Mouse (Mus musculus) intestine, embryonic 15.5 days (tissue): ENCODE data around the gene Rnf183. TPM values are rescaled to one million over a fixed set of nuclear protein-coding genes. Genes with fewer than 3 reads are reported as not detected.

Experiments used
- ATAC-seq: fragments of 200-750 bp; cut with Nextera tagmentation; 2 replicates; pipeline ENCODE4 v1.8.0; 2017; ENCODE audit warnings: moderate TSS enrichment, moderate library complexity
- H3K27ac ChIP-seq: fragments of 300-500 bp; sonication (generic); 2 replicates; pipeline ENCODE4 v1.5.1; 2015; ENCODE audit warnings: mild to moderate bottlenecking, inconsistent platforms
- H3K27me3 ChIP-seq: fragments of 300-500 bp; sonication (generic); replicated peaks from 2 replicates; pipeline ENCODE4 v1.6.1; 2015; ENCODE audit warnings: inconsistent platforms
- H3K36me3 ChIP-seq: fragments of 300-500 bp; sonication (generic); 2 replicates; pipeline ENCODE4 v1.6.1; 2015; ENCODE audit warnings: inconsistent platforms
- H3K4me1 ChIP-seq: fragments of 300-500 bp; sonication (generic); replicated peaks from 2 replicates; pipeline ENCODE4 v1.6.1; 2015; ENCODE audit warnings: inconsistent platforms
- H3K4me2 ChIP-seq: fragments of 300-500 bp; sonication (generic); replicated peaks from 2 replicates; pipeline ENCODE4 v1.6.1; 2015; ENCODE audit warnings: mild to moderate bottlenecking, inconsistent platforms
- H3K4me3 ChIP-seq: fragments of 300-500 bp; sonication (generic); replicated peaks from 2 replicates; pipeline ENCODE4 v1.5.1; 2015; ENCODE audit warnings: inconsistent platforms
- H3K9ac ChIP-seq: fragments of 300-500 bp; sonication (generic); 2 replicates; pipeline ENCODE4 v1.6.1; 2015; ENCODE audit warnings: inconsistent platforms
- H3K9me3 ChIP-seq: fragments of 300-500 bp; sonication (generic); 2 replicates; pipeline ENCODE4 v1.6.1; 2016; ENCODE audit warnings: inconsistent platforms
- WGBS: fragments of 180-500 bp; shearing (Covaris S2); methylation state at CpG from one replicate; pipeline ENCODE4 v1.1.7; 2015; 5-methylcytosine and 5-hydroxymethylcytosine counted together
- polyA plus RNA-seq: library from polyadenylated mRNA; unstranded; fragments of >200 nt; fragmentation: Nextera tagmentation; extraction: Ambion mirVana; gene quantifications from 2 replicates; pipeline ENCODE4 v1.2.1, GENCODE M21; 2015

Rnf183 gene
- polyA plus RNA-seq, 1 experiment from 2014 or later: not detected

DNA sequence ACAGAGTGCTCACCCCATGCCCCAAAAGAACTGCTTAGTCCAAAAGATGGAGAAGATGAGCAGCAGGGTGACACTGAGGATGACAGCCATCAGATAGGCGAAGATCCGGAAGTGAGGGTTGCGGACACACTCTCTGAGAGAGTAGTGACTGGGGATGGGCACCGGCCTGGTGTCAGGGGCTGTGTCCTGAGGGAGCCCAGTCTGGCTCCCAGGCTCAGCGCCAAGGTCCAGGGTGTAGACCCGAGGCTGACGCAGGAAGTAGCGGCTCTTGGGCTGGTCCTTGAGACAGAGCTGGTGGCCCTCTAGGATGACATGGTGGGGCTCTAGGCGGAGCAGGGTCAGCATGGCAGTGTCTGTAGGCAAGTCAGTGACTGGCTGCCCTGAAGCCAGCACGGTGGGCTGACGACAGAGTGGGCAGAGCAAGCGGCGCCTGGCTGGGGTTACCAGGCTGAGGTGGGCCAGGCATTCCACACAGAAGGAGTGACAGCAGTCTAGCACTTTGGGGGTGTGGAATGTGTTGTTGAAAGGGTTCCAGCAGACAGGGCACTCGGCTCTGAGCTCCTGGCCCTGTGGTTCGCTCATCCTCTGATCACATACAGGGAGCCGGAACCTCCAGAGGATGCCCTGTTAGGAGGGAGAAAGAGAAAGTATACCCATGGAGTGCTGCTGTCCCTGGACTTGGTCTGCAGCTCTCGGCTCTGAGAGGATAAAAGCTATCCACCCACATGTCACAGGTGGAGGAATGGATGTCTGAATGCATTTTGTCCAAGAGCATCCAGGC, 6.9 kb downstream of the Rnf183 start:
- Histone ChIP-seq H3K36me3 (0 out of 2 replicates have a peak, but pooled peaks cover 9% of the 10 kb centered on the region), H3K9ac (no peak overlapping the region), H3K27ac (no peak overlapping the region), H3K4me3 (no peak overlapping the region), H3K4me2 (no peak overlapping the region), H3K4me1 (no peaks in the 10 kb centered on the region), H3K27me3 (no peaks in the 10 kb centered on the region), H3K9me3 (no peaks in the 10 kb centered on the region)
- WGBS: 74% methylated on average over 17 of the region's 17 CpGs
- ATAC-seq: no peak

GRCm38 (mm10) chr4:62425891-62426290, 9.2 kb downstream of the Rnf183 start:
- peaks cover 22% of the 10 kb centered on the region for H3K36me3 ChIP-seq
- WGBS: 87% methylated on average over 4 of the region's 4 CpGs
- no peaks in the 10 kb centered on the region for H3K27me3 ChIP-seq
- H3K9me3 ChIP-seq: no peaks in the 10 kb centered on the region
- no peak overlapping the region for H3K9ac ChIP-seq
- no peak for ATAC-seq
- H3K4me3 ChIP-seq: no peak overlapping the region
- no peak overlapping the region for H3K27ac ChIP-seq
- no peaks in the 10 kb centered on the region for H3K4me1 ChIP-seq
- no peak overlapping the region for H3K4me2 ChIP-seq

GRCm38 (mm10) chr4:62419091-62419490, 16.0 kb downstream of the Rnf183 start:
- H3K4me1 ChIP-seq: no peaks in the 10 kb centered on the region
- no peak for ATAC-seq
- no peaks in the 10 kb centered on the region for H3K9me3 ChIP-seq
- H3K4me2 ChIP-seq: no peak overlapping the region
- no peak overlapping the region for H3K4me3 ChIP-seq
- peaks cover 69% of the 10 kb centered on the region for H3K36me3 ChIP-seq
- H3K27me3 ChIP-seq: no peaks in the 10 kb centered on the region
- 95% methylated on average over 6 of the region's 6 CpGs for WGBS
- H3K9ac ChIP-seq: no peak overlapping the region
- H3K27ac ChIP-seq: no peak overlapping the region

GRCm38 (mm10) chr4:62418448-62418847, 16.6 kb downstream of the Rnf183 start:
- H3K4me1 ChIP-seq: no peaks in the 10 kb centered on the region
- no peak overlapping the region for H3K27ac ChIP-seq
- no peak overlapping the region for H3K4me3 ChIP-seq
- H3K4me2 ChIP-seq: no peak overlapping the region
- no peaks in the 10 kb centered on the region for H3K27me3 ChIP-seq
- H3K36me3 ChIP-seq: peaks cover 68% of the 10 kb centered on the region
- 85% methylated on average over 8 of the region's 8 CpGs for WGBS
- H3K9me3 ChIP-seq: no peaks in the 10 kb centered on the region
- ATAC-seq: no peak
- H3K9ac ChIP-seq: no peak overlapping the region

- Histone ChIP-seq H3K4me2 (no peak overlapping the region), H3K36me3 (peaks cover 41% of the 10 kb centered on the region), H3K4me3 (no peak overlapping the region), H3K27me3 (no peaks in the 10 kb centered on the region), H3K4me1 (0 out of 2 replicates have a peak, but pooled peaks cover 9% of the 10 kb centered on the region), H3K27ac (no peak overlapping the region), H3K9ac (no peak overlapping the region), H3K9me3 (no peaks in the 10 kb centered on the region)
- 90% methylated on average over 10 of the region's 10 CpGs for WGBS
- no peak for ATAC-seq
Measured at GRCm38 (mm10) chr4:62411606-62412005, 23.4 kb downstream of the Rnf183 start.

DNA sequence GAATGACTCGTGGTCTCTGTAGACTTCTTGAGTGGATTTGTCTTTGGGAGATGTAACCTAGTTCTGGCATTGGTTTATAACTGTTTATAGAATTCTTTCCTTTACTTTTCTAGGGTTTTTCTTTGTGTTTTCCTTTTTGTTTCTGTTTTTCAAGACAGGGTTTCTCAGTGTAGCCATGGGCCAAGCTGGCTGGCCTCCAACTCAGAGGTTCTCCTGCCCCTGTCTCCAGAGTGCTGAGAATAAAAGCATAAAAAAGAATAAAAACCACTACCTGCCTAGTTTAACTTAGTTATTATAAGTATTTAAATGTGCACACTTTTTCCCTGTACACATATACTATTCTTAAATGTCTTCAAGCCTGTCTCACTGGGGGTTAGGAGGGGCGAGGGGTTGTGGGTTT, 24.7 kb downstream of the Rnf183 start:
- Histone ChIP-seq H3K9me3 (no peaks in the 10 kb centered on the region), H3K27ac (no peak overlapping the region), H3K36me3 (peaks cover 32% of the 10 kb centered on the region), H3K4me1 (peaks cover 15% of the 10 kb centered on the region), H3K4me2 (peak overlapping the region; percentile 73; the same call in 1 of the 2 replicates), H3K9ac (no peak overlapping the region), H3K27me3 (no peaks in the 10 kb centered on the region), H3K4me3 (0 out of 2 replicates have a peak overlapping the region, but pooled peaks have one; percentile 74)
- WGBS: 86% methylated on average over 2 of the region's 2 CpGs
- no peak for ATAC-seq

GRCm38 (mm10) chr4:62409615-62410014, 25.4 kb downstream of the Rnf183 start:
- Histone ChIP-seq H3K9ac (peak overlapping the region; percentile 87), H3K27ac (0 out of 2 replicates have a peak overlapping the region, but pooled peaks have one; percentile 81), H3K9me3 (no peaks in the 10 kb centered on the region), H3K4me1 (peaks cover 15% of the 10 kb centered on the region), H3K27me3 (no peaks in the 10 kb centered on the region), H3K36me3 (peaks cover 25% of the 10 kb centered on the region), H3K4me3 (peak overlapping the region; percentile 74), H3K4me2 (peak overlapping the region; percentile 73)
- 28% methylated on average over 6 of the region's 6 CpGs for WGBS
- no peak for ATAC-seq

DNA sequence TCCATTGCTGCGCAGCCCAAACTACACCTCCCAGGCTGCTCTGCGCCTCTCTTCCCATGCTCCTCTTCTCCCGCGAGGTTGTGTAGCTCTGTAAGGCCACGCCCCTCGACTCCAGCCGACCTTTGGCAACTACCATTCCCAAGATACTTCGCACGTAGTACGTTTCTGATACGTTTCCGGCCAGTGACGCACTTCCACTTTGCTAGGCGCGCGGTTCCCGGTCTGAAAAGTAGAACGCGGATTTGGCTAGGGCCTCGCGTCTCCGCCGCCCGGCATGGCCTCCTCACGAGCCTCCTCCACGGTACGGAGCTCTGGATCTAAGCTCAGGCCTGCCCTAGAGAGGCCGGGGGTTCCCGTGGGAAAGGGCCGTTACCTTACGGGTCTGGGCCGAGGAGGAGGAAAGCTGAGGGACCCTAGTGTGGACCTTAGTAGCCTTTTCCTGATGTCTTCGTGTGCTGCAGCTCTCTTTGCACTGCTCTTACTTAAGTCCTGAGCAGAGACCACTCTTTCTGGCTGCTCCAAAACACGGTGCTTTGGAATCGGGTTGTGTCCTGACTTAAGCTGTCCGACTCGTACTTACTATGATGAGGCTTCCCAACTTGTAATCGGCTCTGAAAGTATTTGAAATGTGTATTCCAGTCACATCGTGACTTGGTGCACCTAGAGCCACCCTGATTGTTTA, 26.3 kb downstream of the Rnf183 start, which contains the start of the genes Cdc26 and Prpf4:
TSS of gene Cdc26 (minus strand) at position 42 of the 682 bp plus-strand sequence.
TSS of gene Prpf4 (plus strand) at position 197 of the 682 bp plus-strand sequence.
- H3K36me3 ChIP-seq: peaks cover 21% of the 10 kb centered on the region
- H3K9me3 ChIP-seq: no peaks in the 10 kb centered on the region
- peak; percentile 99 for ATAC-seq
- WGBS: under 1% methylated on average over 39 of the region's 39 CpGs
- H3K4me2 ChIP-seq: peak within 1 kb of the TSS; percentile 73
- no peaks in the 10 kb centered on the region for H3K27me3 ChIP-seq
- peak within 1 kb of the TSS; percentile 81 for H3K27ac ChIP-seq
- H3K4me3 ChIP-seq: peak within 1 kb of the TSS; percentile 74
- peak within 1 kb of the TSS; percentile 87 for H3K9ac ChIP-seq
- H3K4me1 ChIP-seq: peaks cover 15% of the 10 kb centered on the region

GRCm38 (mm10) chr4:62407730-62408582, 27.1 kb downstream of the Rnf183 start:
- Histone ChIP-seq H3K4me3 (peak overlapping the region; percentile 74), H3K4me1 (peaks cover 15% of the 10 kb centered on the region), H3K36me3 (peaks cover 15% of the 10 kb centered on the region), H3K27ac (peak overlapping the region; percentile 76), H3K4me2 (peak overlapping the region; percentile 48), H3K9ac (peak overlapping the region; percentile 61), H3K27me3 (no peaks in the 10 kb centered on the region), H3K9me3 (no peaks in the 10 kb centered on the region)
- under 1% methylated on average over 35 of the region's 35 CpGs for WGBS
- ATAC-seq: peak; percentile 71

GRCm38 (mm10) chr4:62406133-62406532, 28.9 kb downstream of the Rnf183 start:
- Histone ChIP-seq H3K9ac (no peak overlapping the region), H3K4me1 (peaks cover 15% of the 10 kb centered on the region), H3K9me3 (no peaks in the 10 kb centered on the region), H3K4me2 (no peak overlapping the region), H3K27ac (no peak overlapping the region), H3K27me3 (no peaks in the 10 kb centered on the region), H3K36me3 (peaks cover 10% of the 10 kb centered on the region), H3K4me3 (no peak overlapping the region)
- WGBS: 77% methylated on average over 4 of the region's 4 CpGs
- no peak for ATAC-seq

DNA sequence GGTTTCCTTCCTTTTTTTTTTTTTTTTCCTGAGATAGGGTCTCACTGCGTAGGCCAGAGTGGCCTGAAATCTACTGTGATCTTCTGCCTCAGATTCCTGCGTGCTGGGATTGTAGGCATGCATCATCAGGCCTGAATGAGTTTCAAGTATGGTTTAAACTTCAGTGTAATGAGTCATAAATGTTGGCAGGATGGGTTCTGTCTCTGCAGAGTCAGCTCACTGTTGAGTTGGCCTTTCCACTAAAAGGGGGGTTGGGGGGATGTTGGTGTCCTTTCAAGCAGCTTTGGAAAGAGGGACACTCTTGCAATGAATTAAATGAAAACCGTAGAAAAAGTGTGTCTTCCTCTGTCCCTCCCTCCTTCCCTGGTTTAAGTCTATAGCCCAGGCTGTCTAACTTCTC, 36.1 kb downstream of the Rnf183 start:
- H3K4me2 ChIP-seq: no peak overlapping the region
- H3K27me3 ChIP-seq: no peaks in the 10 kb centered on the region
- H3K4me3 ChIP-seq: no peak overlapping the region
- no peaks in the 10 kb centered on the region for H3K4me1 ChIP-seq
- no peak for ATAC-seq
- H3K9me3 ChIP-seq: no peaks in the 10 kb centered on the region
- no peak overlapping the region for H3K9ac ChIP-seq
- H3K36me3 ChIP-seq: peaks cover 30% of the 10 kb centered on the region
- WGBS: 86% methylated on average over 3 of the region's 3 CpGs
- no peak overlapping the region for H3K27ac ChIP-seq
